10 mouse cellular contexts compared by ENCODE assay signal in the genomic region with DNA sequence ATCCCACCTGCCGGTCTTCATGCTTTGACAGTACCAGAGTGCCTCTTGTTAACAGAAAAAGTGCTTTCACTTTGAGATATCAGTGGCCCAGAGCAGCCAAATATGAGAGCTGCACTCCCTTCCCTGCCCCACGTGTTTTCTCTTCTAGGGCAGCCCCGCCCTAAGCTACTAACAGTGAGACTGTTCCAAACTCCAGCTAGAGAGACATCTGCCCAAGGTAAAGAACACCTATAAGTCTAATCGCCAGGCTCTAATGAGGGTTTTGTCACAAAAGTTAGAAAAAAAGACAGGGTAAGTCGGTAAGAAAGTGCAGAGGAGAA. TPM values are rescaled to one million over a fixed set of nuclear protein-coding genes. Genes with fewer than 3 reads are reported as not detected.
DNase-seq lines count a peak whose midpoint lies in the region; ATAC-seq and TF ChIP-seq lines count a peak whose summit lies in the region.
"Had no signal": no experiment of that assay in that cellular context is flagged by ENCODE, and none has a peak within 500 bp of the region (broad histone marks: within the 10 kb centered on the region; RNA-seq: fewer than 3 reads in every experiment).

No protein-coding gene starts in this region.

- no peak overlapping the region for H3K27ac ChIP-seq in kidney, postnatal 0 days
- no peak overlapping the region for H3K27ac ChIP-seq in forebrain, embryonic 11.5 days (ENCODE audit: low read depth, low read length)
- no peak overlapping the region; the same call in 1 of the 2 replicates for H3K27ac ChIP-seq in limb, embryonic 10.5 days
- no peak overlapping the region for H3K27ac ChIP-seq in neural tube, embryonic 12.5 days

- 39% methylated on average over 5 of the region's 5 CpGs for WGBS in kidney, postnatal 0 days
- 48% methylated on average over 5 of the region's 5 CpGs for WGBS in forebrain, embryonic 11.5 days
- 48% methylated on average over 5 of the region's 5 CpGs for WGBS in limb, embryonic 10.5 days
- 55% methylated on average over 5 of the region's 5 CpGs for WGBS in neural tube, embryonic 12.5 days

- H3K27me3 ChIP-seq in kidney, postnatal 0 days (ENCODE audit: insufficient read depth, low read length) = no peaks in the 10 kb centered on the region
- H3K27me3 ChIP-seq in forebrain, embryonic 11.5 days (ENCODE audit: control insufficient read depth, insufficient read depth, low read length) = no peaks in the 10 kb centered on the region
- H3K27me3 ChIP-seq in limb, embryonic 10.5 days (ENCODE audit: low read depth, poor library complexity, severe bottlenecking) = no peaks in the 10 kb centered on the region
- H3K27me3 ChIP-seq in neural tube, embryonic 12.5 days (replicated peaks) = no peaks in the 10 kb centered on the region
- H3K27me3 ChIP-seq: Patski had no signal

- peak overlapping the region; percentile 59 for H3K4me2 ChIP-seq in kidney, postnatal 0 days (ENCODE audit: low read length)
- H3K4me2 ChIP-seq in forebrain, embryonic 11.5 days (ENCODE audit: low read depth, low read length, severe bottlenecking) = peak overlapping the region; percentile 42; the same call in 1 of the 2 replicates
- H3K4me2 ChIP-seq in neural tube, embryonic 12.5 days (replicated peaks) = peak overlapping the region; percentile 58

- DNase-seq in kidney, postnatal 0 days (ENCODE audit: low spot score) = no peak
- no peak for DNase-seq in kidney, adult 8-10 months
- DNase-seq in forebrain, embryonic 11.5 days (ENCODE audit: low spot score) = no peak
- no peak for DNase-seq in limb, embryonic 10.5 days (ENCODE audit: low spot score)
- no peak for DNase-seq in thymus, adult 18-20 months
- DNase-seq in kidney, adult 18-20 months = no peak
- no peak for DNase-seq in testis, postnatal 14 days (ENCODE audit: low spot score)
- DNase-seq: right cerebral cortex, postnatal 14 days had no signal

- H3K4me1 ChIP-seq in kidney, postnatal 0 days (replicated peaks; ENCODE audit: insufficient read depth, low read length) = no peaks in the 10 kb centered on the region
- H3K4me1 ChIP-seq in forebrain, embryonic 11.5 days (replicated peaks; ENCODE audit: control insufficient read depth, insufficient read depth, low read length) = no peaks in the 10 kb centered on the region
- peaks cover 8% of the 10 kb centered on the region for H3K4me1 ChIP-seq in limb, embryonic 10.5 days
- no peaks in the 10 kb centered on the region for H3K4me1 ChIP-seq in neural tube, embryonic 12.5 days

- H3K36me3 ChIP-seq in kidney, postnatal 0 days (ENCODE audit: insufficient read depth, low read length) = no peaks in the 10 kb centered on the region
- H3K36me3 ChIP-seq in forebrain, embryonic 11.5 days (ENCODE audit: control insufficient read depth, insufficient read depth, low read length) = no peaks in the 10 kb centered on the region
- H3K36me3 ChIP-seq in limb, embryonic 10.5 days = no peaks in the 10 kb centered on the region
- no peaks in the 10 kb centered on the region for H3K36me3 ChIP-seq in neural tube, embryonic 12.5 days

- no peak for ATAC-seq in kidney, postnatal 0 days (replicated peaks; ENCODE audit: low FRiP score, low read depth)
- ATAC-seq in forebrain, embryonic 11.5 days (replicated peaks; ENCODE audit: low FRiP score) = no peak
- ATAC-seq in neural tube, embryonic 12.5 days (ENCODE audit: low FRiP score, low read depth) = no peak
- ATAC-seq: Patski had no signal

- H3K4me3 ChIP-seq in kidney, postnatal 0 days (replicated peaks; ENCODE audit: low read depth, low read length) = peak overlapping the region; percentile 27
- no peak overlapping the region for H3K4me3 ChIP-seq in forebrain, embryonic 11.5 days (ENCODE audit: low read depth, low read length)
- peak overlapping the region; percentile 47 for H3K4me3 ChIP-seq in limb, embryonic 10.5 days
- no peak overlapping the region for H3K4me3 ChIP-seq in neural tube, embryonic 12.5 days

- H3K9me3 ChIP-seq in kidney, postnatal 0 days (replicated peaks; ENCODE audit: low read length) = no peaks in the 10 kb centered on the region
- no peaks in the 10 kb centered on the region; the same call in 1 of the 2 replicates for H3K9me3 ChIP-seq in forebrain, embryonic 11.5 days (ENCODE audit: control insufficient read depth, low read length)
- H3K9me3 ChIP-seq in limb, embryonic 10.5 days (replicated peaks) = no peaks in the 10 kb centered on the region
- peaks cover 9% of the 10 kb centered on the region; the same call in 1 of the 2 replicates for H3K9me3 ChIP-seq in neural tube, embryonic 12.5 days

- TF ChIP-seq CTCF in kidney, postnatal 0 days (IDR thresholded peaks at IDR 0.05; ENCODE audit: low read depth) = no peak

- H3K9ac ChIP-seq in kidney, postnatal 0 days (ENCODE audit: low read depth, low read length) = no peak overlapping the region; the same call in 1 of the 2 replicates
- no peak overlapping the region; the same call in 1 of the 2 replicates for H3K9ac ChIP-seq in forebrain, embryonic 11.5 days (ENCODE audit: low read length)
- no peak overlapping the region for H3K9ac ChIP-seq in neural tube, embryonic 12.5 days

RNA-seq across cellular contexts. Expression of a gene that starts 19.7 kb away (rescaled TPM):
- not detected in 2 replicates for polyA plus RNA-seq in kidney, postnatal 0 days (2015; fragmentation: Nextera tagmentation; extraction: Ambion mirVana)
- not detected in 2 replicates for polyA plus RNA-seq in forebrain, embryonic 11.5 days (2014; fragmentation: Nextera tagmentation; extraction: Ambion mirVana)
- 0.10 TPM in 1 of 2 replicates, not detected in the other for polyA plus RNA-seq in limb, embryonic 10.5 days (2016; fragmentation: Nextera tagmentation; extraction: Ambion mirVana)
- polyA plus RNA-seq in neural tube, embryonic 12.5 days (2016; fragmentation: Nextera tagmentation; extraction: Ambion mirVana) = 0.06 TPM in 1 of 2 replicates, not detected in the other
- polyA plus RNA-seq: Patski had no signal

RNA-seq across cellular contexts. Expression of a gene that starts 27.2 kb away (rescaled TPM):
- 4.0 and 4.6 TPM in 2 replicates for polyA plus RNA-seq in kidney, postnatal 0 days (2015; fragmentation: Nextera tagmentation; extraction: Ambion mirVana)
- polyA plus RNA-seq in forebrain, embryonic 11.5 days (2014; fragmentation: Nextera tagmentation; extraction: Ambion mirVana) = 9.3 and 10.4 TPM in 2 replicates
- polyA plus RNA-seq in limb, embryonic 10.5 days (2016; fragmentation: Nextera tagmentation; extraction: Ambion mirVana) = 2.6 and 3.0 TPM in 2 replicates
- 3.8 and 3.9 TPM in 2 replicates for polyA plus RNA-seq in neural tube, embryonic 12.5 days (2016; fragmentation: Nextera tagmentation; extraction: Ambion mirVana)

RNA-seq across cellular contexts. Expression of a gene that starts 27.6 kb away (rescaled TPM):
- polyA plus RNA-seq in kidney, postnatal 0 days (2015; fragmentation: Nextera tagmentation; extraction: Ambion mirVana) = 211 and 212 TPM in 2 replicates
- polyA plus RNA-seq in forebrain, embryonic 11.5 days (2014; fragmentation: Nextera tagmentation; extraction: Ambion mirVana) = 241 and 261 TPM in 2 replicates
- 220 and 221 TPM in 2 replicates for polyA plus RNA-seq in limb, embryonic 10.5 days (2016; fragmentation: Nextera tagmentation; extraction: Ambion mirVana)
- polyA plus RNA-seq in neural tube, embryonic 12.5 days (2016; fragmentation: Nextera tagmentation; extraction: Ambion mirVana) = 190 TPM in 2 replicates

Comparison
In these comparisons a context has a peak if more than half of its experiments do, and no peak if none do; other contexts are left out.
1. H3K4me3 ChIP-seq: peak in kidney, postnatal 0 days (single experiment) and limb, embryonic 10.5 days (single experiment); none in forebrain, embryonic 11.5 days (single experiment) and neural tube, embryonic 12.5 days (single experiment).
2. Peak in every context shown above with its lines, with median percentiles within 50 percentile points of each other: H3K4me2 ChIP-seq.